Mouse (Mus musculus): Measurements from ENCODE around the gene Slc39a11.

DNA sequence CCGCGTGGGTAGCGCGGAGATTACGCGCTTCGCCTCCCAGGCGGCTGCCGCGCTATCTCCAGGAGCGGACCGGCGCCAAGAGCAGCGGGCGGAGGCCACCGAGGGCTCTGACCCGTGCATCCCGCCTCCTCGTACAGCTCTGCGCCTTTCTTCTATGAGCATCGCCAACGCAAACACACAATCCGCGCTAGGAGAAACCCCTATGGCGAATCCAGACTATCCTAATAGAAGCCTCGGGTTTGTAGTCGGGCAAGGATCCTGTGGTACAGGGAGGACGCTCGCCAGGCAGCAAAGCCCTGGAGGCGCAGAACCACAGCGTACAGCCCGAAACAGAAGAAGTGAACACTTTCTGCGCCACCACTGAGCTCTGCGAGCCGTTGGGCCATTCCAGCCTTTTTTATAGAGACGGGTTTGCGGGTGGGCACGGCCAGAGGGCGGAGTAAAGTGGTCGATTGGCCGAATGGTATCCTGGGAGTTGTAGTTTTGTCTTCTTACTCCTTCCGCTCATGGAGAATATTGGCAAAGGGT, 448.3 kb downstream of the Slc39a11 start:
- no peak for TF ChIP-seq CTCF (IDR thresholded peaks at IDR 0.05; ENCODE audit: low read depth, low read length)
- TF ChIP-seq GATA1 (IDR thresholded peaks at IDR 0.05; ENCODE audit: borderline replicate concordance, low read length), result no peak
- no peak for TF ChIP-seq TAL1 (conservative IDR thresholded peaks at IDR 0.05; ENCODE audit: low read depth, low read length)
- no peak for TF ChIP-seq POLR2AphosphoS5 (IDR thresholded peaks at IDR 0.05; ENCODE audit: insufficient replicate concordance, low read depth, low read length)
